Mouse (Mus musculus) embryonic fibroblast, embryonic 13.5 days (primary cell): ENCODE measurements at regions not wholly inside any gene's neighbourhood (a gene's known extent, or its start where the extent isn't known, plus 50 kb on each side); places are given as distances from the start of the nearest gene placed in this dataset.

Experiments
- CTCF ChIP-seq: IDR thresholded peaks from 2 replicates; pipeline ENCODE4 v1.5.1; 2011; ENCODE audit warnings: mild to moderate bottlenecking, control low read depth, low read length, moderate library complexity, borderline replicate concordance; ENCODE audit not compliant: insufficient read depth
- POLR2A ChIP-seq: IDR thresholded peaks from 2 replicates; pipeline ENCODE4 v1.6.1; 2011; ENCODE audit warnings: low read depth, mild to moderate bottlenecking, control low read depth, low read length, moderate library complexity

GRCm38 (mm10) chr1:152188700-152189099, 98.8 kb upstream of the 1700025G04Rik start:
- TF ChIP-seq CTCF (no peak), POLR2A (no peak)
